Mouse (Mus musculus) midbrain, embryonic 16.5 days (tissue): ENCODE data around the gene Ptgds. TPM values are rescaled to one million over a fixed set of nuclear protein-coding genes. Genes with fewer than 3 reads are reported as not detected.

ENCODE experiments used
- ATAC-seq: fragments of 200-750 bp; cut with Nextera tagmentation; 2 replicates; pipeline ENCODE4 v1.8.0; 2017; ENCODE audit warnings: moderate TSS enrichment
- H3K27ac ChIP-seq: fragments of 300-500 bp; sonication (generic); 2 replicates; pipeline ENCODE4 v1.5.1; 2014; ENCODE audit warnings: mild to moderate bottlenecking, low read length, mixed read lengths
- H3K27me3 ChIP-seq: fragments of 300-500 bp; sonication (generic); 2 replicates; pipeline ENCODE4 v1.6.1; 2014; ENCODE audit warnings: low read depth, low read length, mixed read lengths; ENCODE audit not compliant: control insufficient read depth, insufficient read depth
- H3K36me3 ChIP-seq: fragments of 300-500 bp; sonication (generic); 2 replicates; pipeline ENCODE4 v1.6.1; 2014; ENCODE audit warnings: mild to moderate bottlenecking, low read length, moderate library complexity, mixed read lengths; ENCODE audit not compliant: control insufficient read depth, insufficient read depth
- H3K4me1 ChIP-seq: fragments of 300-500 bp; sonication (generic); 2 replicates; pipeline ENCODE4 v1.6.1; 2014; ENCODE audit warnings: mild to moderate bottlenecking, low read length, mixed read lengths; ENCODE audit not compliant: control insufficient read depth, insufficient read depth
- H3K4me2 ChIP-seq: fragments of 300-500 bp; sonication (generic); 2 replicates; pipeline ENCODE4 v1.6.1; 2014; ENCODE audit warnings: mild to moderate bottlenecking, low read length, mixed read lengths
- H3K4me3 ChIP-seq: fragments of 300-500 bp; sonication (generic); 2 replicates; pipeline ENCODE4 v1.5.1; 2014; ENCODE audit warnings: low read depth, mild to moderate bottlenecking, low read length, moderate library complexity, mixed read lengths
- H3K9ac ChIP-seq: fragments of 300-500 bp; sonication (generic); 2 replicates; pipeline ENCODE4 v1.6.1; 2014; ENCODE audit warnings: low read depth, low read length, mixed read lengths
- H3K9me3 ChIP-seq: fragments of 300-500 bp; sonication (generic); replicated peaks from 2 replicates; pipeline ENCODE4 v1.6.1; 2014; ENCODE audit warnings: mild to moderate bottlenecking, low read length, mixed read lengths; ENCODE audit not compliant: control insufficient read depth, poor library complexity, severe bottlenecking
- WGBS: fragments of 180-500 bp; shearing (Covaris S2); extraction: QIAGEN DNeasy Blood & Tissue Kit; methylation state at CpG from one replicate; pipeline ENCODE4 v1.1.7; 2014; 5-methylcytosine and 5-hydroxymethylcytosine counted together
- polyA plus RNA-seq: library from polyadenylated mRNA; unstranded; fragments of >200 nt; fragmentation: Nextera tagmentation; extraction: Ambion mirVana; gene quantifications from 2 replicates; pipeline ENCODE4 v1.2.1, GENCODE M21; 2015

Gene Ptgds
- polyA plus RNA-seq, 1 experiment from 2014 or later: 593 TPM

DNA sequence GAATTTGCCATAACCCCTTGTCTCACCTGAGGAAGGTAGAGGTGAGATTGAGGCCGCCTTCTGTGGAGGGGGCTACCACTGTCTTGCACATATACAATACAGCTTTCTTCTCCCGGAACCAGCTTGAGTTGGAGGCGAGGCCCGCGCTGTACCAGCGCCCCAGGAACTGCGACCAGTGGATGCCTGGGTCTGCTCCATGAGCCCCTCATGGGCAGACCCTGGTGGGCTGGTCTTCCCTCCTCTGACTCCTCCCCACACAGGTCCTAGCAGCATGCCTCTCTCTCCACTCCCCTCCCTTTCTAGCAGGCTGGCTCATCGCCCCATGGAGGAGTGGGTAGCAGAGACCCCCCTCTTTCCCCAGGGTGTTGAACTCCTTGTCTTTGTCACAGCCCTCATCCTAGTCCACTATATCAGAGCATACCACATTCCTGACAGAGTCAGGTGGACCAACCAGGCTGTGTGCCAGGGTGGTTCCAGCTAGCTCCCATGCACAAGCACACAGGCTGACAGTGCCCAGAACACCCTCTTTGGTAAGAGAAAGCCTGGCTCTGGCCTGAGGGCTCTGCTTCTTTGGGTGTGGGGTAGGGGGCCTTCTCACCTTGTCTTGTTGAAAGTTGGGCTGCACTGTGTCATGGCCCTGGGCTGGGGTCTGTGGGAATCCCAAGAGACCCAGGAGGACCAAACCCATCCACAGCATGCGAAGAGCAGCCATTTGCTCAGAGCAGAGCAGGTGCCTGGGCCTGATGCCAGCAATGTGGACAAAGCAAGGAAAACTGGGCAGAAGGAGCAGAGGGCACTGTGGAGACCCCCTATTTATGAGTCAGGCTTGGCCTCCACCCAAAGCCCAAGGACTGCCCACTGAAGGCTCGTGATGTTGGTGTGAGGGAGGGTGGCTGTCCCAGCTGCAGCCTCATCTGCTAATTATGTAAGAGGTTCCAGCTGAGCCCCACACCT, 607 bp downstream of the Ptgds start:
- peak; percentile 41 for ATAC-seq
- Histone ChIP-seq H3K4me1 (no peaks in the 10 kb centered on the region), H3K4me2 (no peak overlapping the region), H3K27me3 (no peaks in the 10 kb centered on the region), H3K4me3 (no peak overlapping the region), H3K27ac (0 out of 2 replicates have a peak overlapping the region, but pooled peaks have one; percentile 15), H3K9ac (no peak overlapping the region), H3K9me3 (no peaks in the 10 kb centered on the region), H3K36me3 (no peaks in the 10 kb centered on the region)
- 72% methylated on average over 10 of the region's 10 CpGs for WGBS

DNA sequence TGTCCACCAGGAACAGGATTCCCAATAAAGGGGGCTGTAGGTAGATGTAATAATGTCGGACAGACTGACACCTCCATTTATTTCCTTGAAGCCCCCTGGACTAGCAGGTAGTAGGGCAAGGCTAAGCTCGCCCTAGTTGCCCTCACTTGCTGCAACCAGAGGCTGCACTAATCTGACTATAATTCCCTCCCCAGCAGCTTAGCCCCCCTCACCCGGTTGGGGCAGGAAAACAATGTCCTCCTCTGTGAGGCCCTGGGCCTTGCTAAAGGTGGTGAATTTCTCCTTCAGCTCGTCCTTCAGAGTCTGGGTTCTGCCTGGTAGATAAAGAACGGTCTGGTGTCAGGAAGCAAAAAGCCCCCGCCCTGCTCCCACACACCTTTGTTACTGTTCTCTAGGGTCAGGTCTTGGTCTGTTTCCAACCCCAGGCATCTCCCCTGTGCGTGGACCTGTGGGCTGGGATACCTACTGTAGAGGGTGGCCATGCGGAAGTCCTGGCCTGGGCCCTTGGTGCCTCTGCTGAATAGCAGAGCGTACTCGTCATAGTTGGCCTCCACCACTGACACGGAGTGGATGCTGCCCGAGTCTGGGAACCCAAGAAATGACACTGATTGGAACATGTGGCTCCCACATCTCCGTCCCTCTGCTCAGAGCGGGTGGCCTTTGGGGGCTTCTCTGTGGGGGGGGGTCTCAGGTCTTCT, 2.1 kb downstream of the Ptgds start:
- no peaks in the 10 kb centered on the region for H3K9me3 ChIP-seq
- no peaks in the 10 kb centered on the region for H3K4me1 ChIP-seq
- H3K4me2 ChIP-seq: no peak overlapping the region
- no peak overlapping the region for H3K4me3 ChIP-seq
- no peaks in the 10 kb centered on the region for H3K27me3 ChIP-seq
- H3K27ac ChIP-seq: no peak overlapping the region
- no peaks in the 10 kb centered on the region for H3K36me3 ChIP-seq
- 73% methylated on average over 14 of the region's 14 CpGs for WGBS
- H3K9ac ChIP-seq: no peak overlapping the region
- no peak for ATAC-seq

DNA sequence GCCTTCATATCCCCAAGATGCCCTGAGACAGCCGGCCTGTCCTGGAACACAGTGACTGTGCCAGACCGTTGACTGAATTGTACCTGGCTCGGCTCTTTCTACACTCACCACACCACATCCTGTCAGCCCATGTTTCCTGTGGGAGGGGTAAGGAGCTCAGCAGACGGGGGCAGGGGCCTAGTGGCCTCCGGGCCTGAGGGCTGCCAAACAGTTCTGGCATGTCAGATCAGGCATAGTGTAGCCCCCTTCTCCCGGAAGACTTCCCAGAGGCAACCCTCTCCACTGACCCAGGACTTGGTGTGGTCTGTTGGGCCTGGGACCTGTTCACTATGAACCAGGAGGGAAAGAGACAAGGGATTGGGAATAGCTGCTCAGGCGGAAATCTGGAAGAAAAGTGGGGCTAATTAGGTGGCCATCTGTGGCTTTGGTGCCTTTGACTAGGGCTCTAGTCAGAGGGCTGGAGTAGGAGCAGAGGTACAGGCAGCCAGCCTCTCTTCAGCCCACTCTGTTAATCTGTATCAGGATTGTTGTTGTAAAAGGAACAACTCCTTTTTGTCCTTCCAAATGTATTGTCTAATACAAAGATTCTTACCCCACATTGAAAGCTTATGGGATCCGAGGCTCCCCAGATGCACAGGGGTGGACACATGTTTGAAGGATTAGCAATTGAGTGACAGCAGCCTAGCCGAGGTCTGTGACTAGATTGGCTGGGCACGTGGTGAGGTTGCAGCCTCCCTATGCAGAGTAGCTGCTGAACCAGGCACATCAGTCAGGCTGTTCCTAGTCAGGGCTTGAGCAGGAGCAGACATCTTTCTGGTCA, 3.8 kb downstream of the Ptgds start:
- Histone ChIP-seq H3K36me3 (no peaks in the 10 kb centered on the region), H3K9me3 (no peaks in the 10 kb centered on the region), H3K4me1 (peaks cover 6% of the 10 kb centered on the region), H3K27me3 (no peaks in the 10 kb centered on the region), H3K27ac (0 out of 2 replicates have a peak overlapping the region, but pooled peaks have one; percentile 17), H3K4me3 (no peak overlapping the region), H3K4me2 (no peak overlapping the region), H3K9ac (0 out of 2 replicates have a peak overlapping the region, but pooled peaks have one; percentile 5)
- no peak for ATAC-seq
- 42% methylated on average over 10 of the region's 10 CpGs for WGBS

DNA sequence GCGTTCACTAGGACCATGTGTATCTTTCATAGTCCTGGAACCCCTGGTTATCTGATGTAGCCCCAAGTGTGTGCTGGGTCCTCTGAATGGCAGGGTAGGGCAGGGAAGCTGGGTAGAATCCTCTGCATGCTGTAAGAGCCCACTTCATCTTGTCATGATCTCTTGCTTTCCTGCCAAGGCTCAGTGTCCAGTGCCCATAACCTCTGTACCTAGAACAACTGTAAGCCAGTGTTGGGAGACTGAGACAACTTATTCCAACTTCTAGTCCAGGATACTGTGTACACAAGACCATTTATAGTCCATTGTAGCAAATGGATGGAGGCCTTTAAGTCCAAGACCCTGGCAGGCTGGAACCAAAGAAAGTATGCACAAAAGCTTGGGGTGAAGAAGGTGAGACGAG, 4.6 kb downstream of the Ptgds start:
- H3K4me2 ChIP-seq: no peak overlapping the region
- H3K27ac ChIP-seq: no peak overlapping the region
- H3K27me3 ChIP-seq: no peaks in the 10 kb centered on the region
- ATAC-seq: no peak
- H3K4me3 ChIP-seq: no peak overlapping the region
- no peaks in the 10 kb centered on the region for H3K36me3 ChIP-seq
- H3K4me1 ChIP-seq: peaks cover 6% of the 10 kb centered on the region
- 92% methylated on average over 2 of the region's 2 CpGs for WGBS
- H3K9me3 ChIP-seq: no peaks in the 10 kb centered on the region
- no peak overlapping the region for H3K9ac ChIP-seq

DNA sequence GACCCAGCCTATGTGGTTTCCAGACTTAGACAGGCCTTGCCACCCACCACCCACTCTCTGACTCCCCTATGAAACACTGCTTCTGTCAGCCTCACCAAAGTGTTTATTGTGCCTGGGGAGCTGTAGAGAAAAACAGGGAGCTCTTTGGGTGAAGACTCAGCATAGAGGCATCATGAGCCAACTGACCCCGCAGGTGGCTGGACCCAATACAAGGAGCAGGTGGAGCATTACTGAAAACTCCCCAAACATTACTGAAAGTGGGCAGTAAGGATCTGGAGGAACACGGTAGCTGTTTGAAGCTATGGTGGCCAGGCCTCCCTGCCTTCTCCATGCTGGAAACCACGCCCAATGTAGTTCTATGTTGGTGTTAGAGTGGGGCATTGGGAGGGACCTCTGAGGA, 6.2 kb downstream of the Ptgds start:
- H3K9ac ChIP-seq: no peak overlapping the region
- H3K9me3 ChIP-seq: no peaks in the 10 kb centered on the region
- peaks cover 9% of the 10 kb centered on the region for H3K36me3 ChIP-seq
- H3K4me3 ChIP-seq: no peak overlapping the region
- no peak overlapping the region for H3K27ac ChIP-seq
- no peak overlapping the region for H3K4me2 ChIP-seq
- ATAC-seq: no peak
- WGBS: 92% methylated on average over 3 of the region's 3 CpGs
- H3K27me3 ChIP-seq: no peaks in the 10 kb centered on the region
- peaks cover 22% of the 10 kb centered on the region for H3K4me1 ChIP-seq

DNA sequence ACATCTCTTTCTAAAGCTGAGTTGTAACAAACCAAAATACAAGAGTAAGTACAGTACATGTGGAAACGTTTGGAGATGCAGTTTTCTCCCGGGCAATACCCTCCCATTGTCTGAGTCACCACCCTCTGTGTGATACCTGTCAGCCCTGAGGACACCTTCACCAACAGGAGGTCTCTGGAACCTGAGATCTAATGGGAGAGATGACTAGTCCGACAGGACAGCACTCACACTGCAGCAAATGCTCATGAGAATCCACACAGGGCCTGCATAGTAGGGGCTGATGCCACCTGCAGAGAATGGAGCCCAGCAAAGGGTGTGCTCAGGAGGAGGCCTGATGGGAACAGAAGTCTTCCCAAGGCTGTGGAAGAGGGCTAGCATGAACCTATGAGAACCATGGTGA, 8.4 kb downstream of the Ptgds start:
- 24% methylated on average over 3 of the region's 3 CpGs for WGBS

DNA sequence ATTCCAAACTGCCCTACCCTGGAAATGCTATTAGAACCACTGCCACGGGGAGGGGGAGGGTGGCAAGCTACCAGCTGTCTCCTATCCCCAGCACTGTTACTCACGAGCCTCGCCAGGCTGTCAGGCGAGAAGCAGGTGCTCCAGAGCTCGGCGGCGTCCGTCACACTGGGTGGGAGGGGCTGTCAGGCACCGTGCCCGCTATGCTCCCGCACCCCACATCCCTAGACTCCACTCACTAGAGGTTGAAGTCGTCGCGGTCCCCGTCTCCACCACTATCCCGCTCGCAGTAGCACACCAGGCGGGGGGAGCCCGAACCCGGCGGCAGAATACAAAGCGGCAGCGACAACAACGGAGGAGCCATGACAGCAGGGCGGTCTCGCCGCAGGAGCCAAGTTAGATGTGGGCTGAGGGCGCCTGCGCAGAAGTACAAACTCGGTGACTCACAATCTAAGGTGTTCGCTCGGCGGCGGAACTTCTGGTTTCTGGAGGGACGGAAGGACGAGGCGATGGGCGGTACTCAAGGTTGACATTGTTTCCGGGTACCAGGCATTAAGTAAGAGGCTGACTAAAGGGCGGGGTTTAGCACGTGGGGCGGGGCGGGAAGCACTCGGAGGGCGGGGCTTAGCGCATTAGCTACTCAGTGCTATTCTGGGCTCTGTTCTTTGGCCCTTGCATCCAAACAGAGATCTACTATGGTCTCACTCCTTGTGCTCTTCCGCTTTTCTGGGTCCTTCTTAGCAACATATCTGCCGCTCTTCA, 9.1 kb downstream of the Ptgds start, which contains the start of gene Paxx:
Gene Paxx, minus strand, starts transcription at position 544 of the 759 bp plus-strand sequence.
- peaks cover 18% of the 10 kb centered on the region for H3K36me3 ChIP-seq
- H3K9me3 ChIP-seq: no peaks in the 10 kb centered on the region
- peak within 1 kb of the TSS; percentile 98 for H3K4me2 ChIP-seq
- peaks cover 22% of the 10 kb centered on the region for H3K4me1 ChIP-seq
- peak; percentile 92 for ATAC-seq
- under 1% methylated on average over 48 of the region's 48 CpGs for WGBS
- no peaks in the 10 kb centered on the region for H3K27me3 ChIP-seq
- peak within 1 kb of the TSS; percentile 59 for H3K4me3 ChIP-seq
- H3K9ac ChIP-seq: peak within 1 kb of the TSS; percentile 85
- peak within 1 kb of the TSS; percentile 91 for H3K27ac ChIP-seq

More for the DNA sequence above, 8.4 kb downstream of the Ptgds start:
- Histone ChIP-seq H3K36me3 (peaks cover 18% of the 10 kb centered on the region), H3K4me2 (peak overlapping the region; percentile 98), H3K27ac (peak overlapping the region; percentile 91), H3K9ac (peak overlapping the region; percentile 85), H3K27me3 (no peaks in the 10 kb centered on the region), H3K4me3 (peak overlapping the region; percentile 59), H3K9me3 (no peaks in the 10 kb centered on the region), H3K4me1 (peaks cover 22% of the 10 kb centered on the region)
- ATAC-seq: peak; percentile 12

DNA sequence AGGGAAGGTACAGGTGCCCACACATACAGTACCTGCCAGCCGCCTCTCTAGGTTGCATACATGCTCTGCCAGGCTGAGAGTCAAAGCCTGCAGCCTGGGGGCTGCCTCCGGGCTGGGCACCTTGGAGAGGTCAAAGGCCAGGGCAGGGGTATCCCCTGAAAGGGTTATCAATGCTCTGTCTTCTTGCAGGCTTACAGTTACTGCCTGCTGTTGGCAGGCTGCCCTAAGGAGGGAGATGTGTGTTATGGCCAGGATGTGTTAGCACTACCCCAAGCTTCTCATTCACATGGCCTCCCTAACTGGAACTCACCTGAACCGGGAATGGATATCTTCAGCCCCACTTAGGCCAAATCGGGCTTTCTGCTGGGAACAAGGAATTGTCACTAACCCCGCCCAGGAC, 9.7 kb downstream of the Ptgds start:
- H3K27ac ChIP-seq: peak overlapping the region; percentile 91
- H3K4me1 ChIP-seq: peaks cover 22% of the 10 kb centered on the region
- ATAC-seq: peak; percentile 27
- no peaks in the 10 kb centered on the region for H3K27me3 ChIP-seq
- peak overlapping the region; percentile 98 for H3K4me2 ChIP-seq
- H3K9ac ChIP-seq: peak overlapping the region; percentile 85
- 31% methylated on average over 5 of the region's 5 CpGs for WGBS
- peaks cover 18% of the 10 kb centered on the region for H3K36me3 ChIP-seq
- H3K9me3 ChIP-seq: no peaks in the 10 kb centered on the region
- H3K4me3 ChIP-seq: peak overlapping the region; percentile 59
